Mouse (Mus musculus): ENCODE data around the gene Gm38392.

Gm38392 gene

DNA sequence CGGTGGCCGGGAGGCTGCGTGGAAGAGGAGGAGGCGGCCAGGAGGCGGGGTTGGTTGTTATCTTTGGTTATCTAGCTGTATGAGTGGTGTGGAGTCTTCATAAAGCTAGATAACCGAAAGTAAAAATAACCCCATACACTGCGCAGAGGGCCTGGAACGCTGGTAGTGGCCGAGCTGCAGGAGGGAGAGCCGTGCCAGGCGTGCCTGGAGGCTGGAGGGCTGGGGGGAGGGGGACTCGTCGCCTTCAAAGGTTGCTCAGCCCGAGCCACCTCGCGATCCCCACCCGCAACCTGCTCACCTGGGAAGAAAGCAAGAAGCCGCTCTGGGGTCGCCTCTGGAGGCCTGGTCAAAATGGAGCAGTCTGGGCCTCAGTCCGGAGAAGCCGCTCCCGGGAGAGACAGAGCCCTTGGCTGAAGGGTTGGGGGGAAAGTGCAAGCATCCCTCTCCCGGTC lies 71.4 kb downstream of the Gm38392 start:
- no peak for DNase-seq (ENCODE audit: low spot score in 2 of 2)

DNA sequence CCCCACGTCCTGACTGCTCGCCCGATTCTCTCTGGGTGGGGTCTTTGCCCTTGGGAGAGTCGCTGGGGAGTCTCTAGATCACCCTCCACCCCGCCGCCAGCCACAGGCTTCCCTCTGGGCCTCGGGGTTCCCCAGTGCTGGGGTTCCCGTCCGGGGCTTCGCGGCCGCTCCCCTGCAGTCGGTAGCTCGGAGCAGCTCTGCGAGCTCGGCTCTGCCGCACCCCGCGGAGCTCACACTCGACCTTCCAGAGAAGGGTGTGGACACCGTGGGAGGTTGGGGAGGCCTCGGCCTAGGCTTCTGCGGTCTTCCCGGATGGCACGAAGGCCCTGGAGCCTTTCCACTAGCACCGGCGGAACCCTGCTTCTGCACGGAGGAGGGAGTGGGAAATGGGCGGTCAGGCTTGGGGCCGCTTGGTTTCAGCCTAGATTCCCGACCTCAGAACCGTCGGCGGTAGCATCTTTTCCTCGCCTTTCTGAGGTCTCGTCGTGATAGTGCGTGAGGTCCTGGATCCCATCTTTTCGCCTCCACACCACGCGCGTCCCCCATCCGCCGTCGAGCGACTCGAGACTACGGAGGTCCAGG lies 71.9 kb downstream of the Gm38392 start:
- DNase-seq (ENCODE audit: low spot score in 2 of 2), result no peak

DNA sequence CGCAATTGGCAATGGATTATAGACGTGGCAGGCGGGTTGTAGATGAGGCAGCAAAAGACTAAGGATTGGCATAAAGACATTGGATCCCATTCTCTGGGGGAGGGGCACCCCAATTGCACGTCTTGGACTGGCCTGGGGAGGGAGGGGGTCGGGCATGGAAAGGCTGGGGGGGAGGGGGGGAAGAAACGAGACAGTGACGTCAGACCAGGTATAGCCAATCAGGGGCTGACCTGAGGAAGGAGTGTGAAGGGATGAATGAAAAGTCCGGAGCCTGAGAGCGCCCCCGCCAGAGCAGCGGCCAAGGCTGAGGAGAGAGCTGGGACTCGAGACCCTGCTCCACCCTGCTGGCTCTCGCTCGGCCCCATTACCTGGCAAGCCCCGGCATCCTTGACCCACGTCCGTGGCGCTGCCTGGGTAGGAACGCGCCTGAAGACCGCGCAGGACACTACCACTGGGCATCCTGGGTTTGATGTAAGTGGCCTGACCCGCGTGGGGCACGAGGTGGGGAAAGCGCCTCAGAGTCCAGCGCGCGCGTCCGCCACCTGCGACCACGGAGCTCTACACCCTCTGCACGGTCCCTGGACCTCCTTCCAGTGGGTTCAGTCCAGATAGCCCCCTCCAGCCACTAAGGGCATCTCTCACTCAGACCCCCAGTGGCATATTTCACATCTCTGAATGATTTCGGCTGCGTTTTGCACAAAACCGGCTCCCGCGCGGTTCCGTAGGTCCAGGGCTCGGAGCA lies 72.6 kb downstream of the Gm38392 start:
- no peak for DNase-seq (ENCODE audit: low spot score in 2 of 2)

- no peak for DNase-seq (ENCODE audit: low spot score in 2 of 2)
Measured at GRCm38 (mm10) chr3:88213019-88213418, 74.0 kb downstream of the Gm38392 start.

DNA sequence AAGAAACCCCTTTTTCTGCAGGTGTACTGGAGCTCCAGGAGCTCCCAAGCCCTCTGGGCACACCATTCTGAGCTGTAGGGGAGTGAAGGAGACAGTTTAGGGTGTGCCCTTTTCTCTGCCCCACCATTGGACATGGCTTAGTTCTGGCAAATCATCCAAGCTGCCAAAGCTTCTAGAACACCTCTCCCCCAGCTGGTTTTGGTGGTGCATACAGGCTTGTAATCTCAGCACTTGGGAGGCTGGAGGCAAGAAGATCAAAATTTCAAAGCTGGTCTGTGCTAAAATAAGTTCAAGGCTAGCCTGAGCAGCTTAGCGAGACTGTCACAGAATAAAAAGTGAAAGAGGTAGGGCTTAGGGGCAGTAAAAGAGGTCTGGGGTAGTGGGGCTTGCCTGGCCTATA lies 74.7 kb downstream of the Gm38392 start:
- DNase-seq (ENCODE audit: low spot score in 2 of 2), result no peak

- no peak for DNase-seq (ENCODE audit: low spot score in 2 of 2)
Measured at GRCm38 (mm10) chr3:88210918-88211317, 76.1 kb downstream of the Gm38392 start.

GRCm38 (mm10) chr3:88210121-88210520 lies 76.9 kb downstream of the Gm38392 start:
- DNase-seq (ENCODE audit: low spot score in 2 of 2), result no peak

DNA sequence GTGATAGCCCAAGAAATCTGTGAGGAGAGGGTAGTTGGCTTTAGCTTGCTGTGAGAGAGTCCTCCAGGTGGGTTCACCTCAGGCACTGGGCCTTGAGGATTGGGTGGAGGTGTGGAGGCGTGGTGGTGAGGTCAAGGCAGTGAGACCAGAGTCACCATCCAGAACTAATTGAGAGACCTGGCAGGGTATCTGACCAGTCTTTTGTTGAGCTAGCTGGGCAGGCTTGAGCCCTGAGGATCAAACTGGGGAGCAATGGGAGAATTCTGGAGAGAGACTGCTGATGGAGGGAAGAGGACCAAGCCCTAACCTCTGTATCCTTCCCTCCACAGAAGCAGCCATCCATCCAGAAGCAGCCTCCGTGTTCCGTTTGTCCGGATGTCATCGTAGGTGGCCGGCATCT lies 77.7 kb downstream of the Gm38392 start:
- no peak for DNase-seq (ENCODE audit: low spot score in 2 of 2)

DNA sequence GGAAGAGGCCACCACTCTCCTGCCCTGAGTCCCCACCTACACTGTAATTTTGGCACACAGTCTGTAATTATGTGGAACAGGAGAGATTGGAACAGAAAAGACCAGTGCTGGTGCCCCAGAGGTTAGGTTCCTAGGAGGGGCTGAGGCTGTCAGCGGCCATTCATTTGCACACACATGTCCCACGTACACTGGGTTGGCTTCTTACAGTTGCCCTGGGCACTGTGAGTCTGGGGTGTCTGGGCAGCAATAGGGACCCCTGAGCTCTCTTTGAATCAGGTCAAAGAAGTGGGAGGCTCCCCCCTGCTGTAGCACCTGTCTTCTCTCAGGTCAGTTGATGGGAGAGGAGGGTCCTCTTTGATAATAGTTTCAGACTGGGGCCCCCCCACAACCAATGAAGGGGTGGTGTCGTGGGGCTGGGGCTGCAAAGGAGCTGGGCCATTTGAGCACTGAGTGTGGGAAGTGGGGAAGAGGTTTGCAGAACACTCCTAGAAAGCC lies 78.7 kb downstream of the Gm38392 start:
- no peak for DNase-seq (ENCODE audit: low spot score in 2 of 2)

- no peak for DNase-seq (ENCODE audit: low spot score in 2 of 2)
Measured at GRCm38 (mm10) chr3:88207451-88208100, 79.4 kb downstream of the Gm38392 start.

DNA sequence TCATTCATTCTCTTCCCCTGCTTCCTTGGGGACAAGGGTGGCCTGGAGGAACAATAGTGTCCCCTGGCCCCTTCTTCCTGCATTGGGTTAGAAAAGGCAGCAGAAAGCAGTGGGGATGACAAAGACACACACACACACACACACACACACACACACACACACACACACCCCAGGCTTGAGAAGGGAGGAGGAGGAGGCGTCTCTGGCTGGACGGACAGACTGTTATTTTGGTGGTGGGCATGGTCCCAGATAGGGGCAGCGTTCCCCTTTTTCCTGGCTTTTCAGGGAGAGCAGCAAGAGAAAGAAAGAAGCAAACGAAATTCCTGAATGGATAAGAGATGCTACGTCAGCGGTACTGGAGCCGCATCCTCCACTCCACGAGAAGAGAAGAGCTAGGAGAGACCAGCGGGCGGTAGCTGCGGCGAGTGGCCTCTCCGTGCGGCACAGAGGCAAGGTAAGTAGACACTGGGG lies 80.1 kb downstream of the Gm38392 start:
- DNase-seq (ENCODE audit: low spot score in 2 of 2), result no peak

GRCm38 (mm10) chr3:88206500-88206899 lies 80.5 kb downstream of the Gm38392 start:
- DNase-seq (ENCODE audit: low spot score in 2 of 2), result no peak

GRCm38 (mm10) chr3:88205563-88206491 lies 81.2 kb downstream of the Gm38392 start:
- DNase-seq (ENCODE audit: low spot score in 2 of 2), result no peak

GRCm38 (mm10) chr3:88205176-88205562 lies 81.8 kb downstream of the Gm38392 start:
- DNase-seq (ENCODE audit: low spot score in 2 of 2), result no peak

DNA sequence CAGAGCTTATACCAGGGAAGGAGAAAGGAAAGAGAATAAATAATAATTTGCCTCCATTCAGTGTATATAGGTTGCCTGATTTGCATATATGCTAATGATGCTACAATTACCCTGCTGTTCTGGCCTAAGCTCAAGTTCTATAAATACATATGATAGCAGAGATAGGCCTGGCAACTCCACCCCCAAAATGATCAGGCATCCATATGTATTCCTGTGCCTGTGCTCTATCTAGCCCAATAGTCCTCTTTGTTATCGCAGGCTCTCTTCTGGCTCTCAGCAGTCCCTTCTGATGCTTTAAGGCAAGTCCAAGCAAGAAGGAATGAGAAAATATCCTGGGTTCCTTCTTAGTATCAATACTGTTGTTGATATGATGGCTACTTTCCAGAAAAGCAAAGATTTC lies 82.3 kb downstream of the Gm38392 start:
- no peak for DNase-seq (ENCODE audit: low spot score in 2 of 2)

GRCm38 (mm10) chr3:88203999-88204700 lies 82.9 kb downstream of the Gm38392 start:
- no peak for DNase-seq (ENCODE audit: low spot score in 2 of 2)

GRCm38 (mm10) chr3:88203456-88203855 lies 83.6 kb downstream of the Gm38392 start:
- DNase-seq (ENCODE audit: low spot score in 2 of 2), result no peak

DNA sequence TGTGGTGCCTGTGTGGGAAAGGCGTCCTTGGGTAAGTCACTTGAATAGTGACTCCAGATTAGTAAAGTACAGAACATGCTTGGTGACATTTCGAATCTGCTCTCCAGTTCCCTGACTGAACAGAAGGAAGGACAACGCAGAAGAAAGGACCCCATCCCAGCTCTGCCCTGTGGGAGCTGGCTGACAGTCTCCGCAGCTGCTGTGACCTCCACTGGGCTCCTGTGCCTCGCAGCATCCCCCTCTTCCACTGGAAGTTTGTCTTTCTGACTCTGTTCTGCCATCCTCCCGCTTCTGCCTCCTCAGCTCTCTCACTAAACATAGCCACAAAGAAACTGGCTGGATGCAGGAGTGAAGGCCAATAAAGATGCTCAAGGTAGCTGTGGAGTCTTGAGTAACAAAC lies 84.0 kb downstream of the Gm38392 start:
- DNase-seq (ENCODE audit: low spot score in 2 of 2), result no peak

- no peak for DNase-seq (ENCODE audit: low spot score in 2 of 2)
Measured at GRCm38 (mm10) chr3:88201640-88202039, 85.4 kb downstream of the Gm38392 start.

GRCm38 (mm10) chr3:88200972-88201330 lies 86.1 kb downstream of the Gm38392 start:
- no peak for DNase-seq (ENCODE audit: low spot score in 2 of 2)
